Mouse (Mus musculus) gastrocnemius, adult 2 months (tissue): Measurements from ENCODE around the gene Lrp6. TPM values are rescaled to one million over a fixed set of nuclear protein-coding genes. Genes with fewer than 3 reads are reported as not detected.

Experiments
- DNase-seq: peaks from one replicate; pipeline ENCODE4 v3.0.0; 2022
- H3K27ac ChIP-seq: fragments of 200-600 bp; 2 replicates; pipeline ENCODE4 v1.8.1; 2022; ENCODE audit warnings: mild to moderate bottlenecking
- H3K4me3 ChIP-seq: fragments of 200-600 bp; 2 replicates; pipeline ENCODE4 v1.8.1; 2022; ENCODE audit warnings: mild to moderate bottlenecking, moderate library complexity
- CTCF ChIP-seq: fragments of 200-600 bp; IDR thresholded peaks from 2 replicates; pipeline ENCODE4 v1.8.1; 2022; ENCODE audit warnings: antibody characterized with exemption, mild to moderate bottlenecking, moderate library complexity
- intact Hi-C: fragments of 180-260 bp; cut with DNase I; formaldehyde crosslinking; loops from one replicate; pipeline ENCODE4 v1.15.1; 2025
- total RNA-seq, 2 experiments: library from RNA; stranded (reverse); gene quantifications; 2 replicates each; pipeline ENCODE4 v1.2.3; 2021

The Lrp6 gene
- total RNA-seq, 2 experiments from 2014 or later = 45.0 to 46.7 TPM

- intact Hi-C loops = no loop called here
- H3K27ac ChIP-seq = 0 out of 2 replicates have a peak overlapping the region, but pooled peaks have one; percentile 16
- no peak for TF ChIP-seq CTCF
- DNase-seq = no peak
- H3K4me3 ChIP-seq = no peak overlapping the region
Observed at GRCm38 (mm10) chr6:134521411-134521810, 45.4 kb downstream of the Lrp6 start.

- no peak for DNase-seq
- H3K4me3 ChIP-seq = no peak overlapping the region
- intact Hi-C loops = no loop called here
- no peak for TF ChIP-seq CTCF
- H3K27ac ChIP-seq = no peak overlapping the region
Observed at GRCm38 (mm10) chr6:134520821-134521220, 45.9 kb downstream of the Lrp6 start.

GRCm38 (mm10) chr6:134518450-134518849 is 48.3 kb downstream of the Lrp6 start:
- Histone ChIP-seq H3K4me3 (no peak overlapping the region), H3K27ac (no peak overlapping the region)
- DNase-seq = no peak
- TF ChIP-seq CTCF = no peak
- intact Hi-C loops = no loop called here

GRCm38 (mm10) chr6:134517141-134517540 is 49.6 kb downstream of the Lrp6 start:
- Histone ChIP-seq H3K4me3 (no peak overlapping the region), H3K27ac (peak overlapping the region; percentile 49)
- no peak for TF ChIP-seq CTCF
- intact Hi-C loops = no loop called here
- DNase-seq = no peak

GRCm38 (mm10) chr6:134515416-134515815 is 51.3 kb downstream of the Lrp6 start:
- intact Hi-C loops = no loop called here
- Histone ChIP-seq H3K27ac (peak overlapping the region; percentile 41; the same call in 1 of the 2 replicates), H3K4me3 (no peak overlapping the region)
- TF ChIP-seq CTCF = no peak
- no peak for DNase-seq

GRCm38 (mm10) chr6:134513896-134514510 is 52.8 kb downstream of the Lrp6 start:
- intact Hi-C loops = loop anchor here (2.0 kb wide), 1 partner anchor 51 kb away; no protein-coding TSS in a partner anchor

GRCm38 (mm10) chr6:134513011-134513410 is 53.8 kb downstream of the Lrp6 start:
- Histone ChIP-seq H3K27ac (peak overlapping the region; percentile 80), H3K4me3 (no peak overlapping the region)
- intact Hi-C loops = loop anchor here (2.0 kb wide), 1 partner anchor 52 kb away; no protein-coding TSS in a partner anchor
- TF ChIP-seq CTCF = no peak
- DNase-seq = no peak

More at GRCm38 (mm10) chr6:134513896-134514510, 52.8 kb downstream of the Lrp6 start:
- no peak overlapping the region for H3K4me3 ChIP-seq
- DNase-seq = no peak
- TF ChIP-seq CTCF = no peak
- H3K27ac ChIP-seq = peak overlapping the region; percentile 80

GRCm38 (mm10) chr6:134512478-134512877 is 54.3 kb downstream of the Lrp6 start:
- Histone ChIP-seq H3K27ac (peak overlapping the region; percentile 80), H3K4me3 (no peak overlapping the region)
- no peak for TF ChIP-seq CTCF
- no peak for DNase-seq
- intact Hi-C loops = loop anchor here (2.0 kb wide), 1 partner anchor 52 kb away; no protein-coding TSS in a partner anchor

GRCm38 (mm10) chr6:134511118-134511517 is 55.6 kb downstream of the Lrp6 start:
- Histone ChIP-seq H3K4me3 (no peak overlapping the region), H3K27ac (0 out of 2 replicates have a peak overlapping the region, but pooled peaks have one; percentile 80)
- no peak for TF ChIP-seq CTCF
- no peak for DNase-seq
- intact Hi-C loops = no loop called here

GRCm38 (mm10) chr6:134510280-134510679 is 56.5 kb downstream of the Lrp6 start:
- Histone ChIP-seq H3K27ac (no peak overlapping the region), H3K4me3 (no peak overlapping the region)
- TF ChIP-seq CTCF = no peak
- intact Hi-C loops = no loop called here
- DNase-seq = no peak

GRCm38 (mm10) chr6:134509731-134510226 is 57.0 kb downstream of the Lrp6 start:
- 0 out of 2 replicates have a peak overlapping the region, but pooled peaks have one; percentile 25 for H3K27ac ChIP-seq
- intact Hi-C loops = no loop called here
- no peak for TF ChIP-seq CTCF
- H3K4me3 ChIP-seq = no peak overlapping the region
- DNase-seq = no peak

- H3K4me3 ChIP-seq = no peak overlapping the region
- no peak overlapping the region for H3K27ac ChIP-seq
- TF ChIP-seq CTCF = no peak
- DNase-seq = no peak
- intact Hi-C loops = no loop called here
Observed at GRCm38 (mm10) chr6:134504866-134505265, 61.9 kb downstream of the Lrp6 start.

GRCm38 (mm10) chr6:134502335-134502734 is 64.4 kb downstream of the Lrp6 start:
- no peak overlapping the region for H3K4me3 ChIP-seq
- no peak for DNase-seq
- intact Hi-C loops = no loop called here
- H3K27ac ChIP-seq = no peak overlapping the region
- TF ChIP-seq CTCF = no peak
